Mouse (Mus musculus) lung, embryonic 16.5 days (tissue): ENCODE results near the gene Nsun3. TPM values are rescaled to one million over a fixed set of nuclear protein-coding genes. Genes with fewer than 3 reads are reported as not detected.

ENCODE experiments used
- ATAC-seq: fragments of 200-750 bp; cut with Nextera tagmentation; 2 replicates; pipeline ENCODE4 v1.8.0; 2017; ENCODE audit warnings: low read depth, mild to moderate bottlenecking, moderate library complexity
- H3K27ac ChIP-seq: fragments of 300-500 bp; sonication (generic); 2 replicates; pipeline ENCODE4 v1.5.1; 2014; ENCODE audit warnings: mild to moderate bottlenecking, control low read depth, low read length
- H3K27me3 ChIP-seq: fragments of 300-500 bp; sonication (generic); 2 replicates; pipeline ENCODE4 v1.6.1; 2014; ENCODE audit warnings: low read depth, low read length, mixed read lengths; ENCODE audit not compliant: control insufficient read depth, insufficient read depth
- H3K36me3 ChIP-seq: fragments of 300-500 bp; sonication (generic); 2 replicates; pipeline ENCODE4 v1.6.1; 2014; ENCODE audit warnings: low read length; ENCODE audit not compliant: control insufficient read depth, insufficient read depth
- H3K4me1 ChIP-seq: fragments of 300-500 bp; sonication (generic); replicated peaks from 2 replicates; pipeline ENCODE4 v1.6.1; 2014; ENCODE audit warnings: low read length, mixed read lengths; ENCODE audit not compliant: control insufficient read depth, insufficient read depth
- H3K4me2 ChIP-seq: fragments of 300-500 bp; sonication (generic); 2 replicates; pipeline ENCODE4 v1.6.1; 2014; ENCODE audit warnings: low read depth, low read length, control low read depth
- H3K4me3 ChIP-seq: fragments of 300-500 bp; sonication (generic); 2 replicates; pipeline ENCODE4 v1.5.1; 2014; ENCODE audit warnings: mild to moderate bottlenecking, low read length, control low read depth
- H3K9ac ChIP-seq: fragments of 300-500 bp; sonication (generic); 2 replicates; pipeline ENCODE4 v1.6.1; 2014; ENCODE audit warnings: low read length, control low read depth
- H3K9me3 ChIP-seq: fragments of 300-500 bp; sonication (generic); 2 replicates; pipeline ENCODE4 v1.6.1; 2016; ENCODE audit warnings: low read length; ENCODE audit not compliant: control insufficient read depth
- WGBS: fragments of 180-500 bp; shearing (Covaris S2); extraction: QIAGEN DNeasy Blood & Tissue Kit; methylation state at CpG from one replicate; pipeline ENCODE4 v1.1.7; 2014; 5-methylcytosine and 5-hydroxymethylcytosine counted together
- polyA plus RNA-seq: library from polyadenylated mRNA; unstranded; fragments of >200 nt; fragmentation: Nextera tagmentation; extraction: Ambion mirVana; gene quantifications from 2 replicates; pipeline ENCODE4 v1.2.1, GENCODE M21; 2015

The Nsun3 gene
- polyA plus RNA-seq, 1 experiment from 2014 or later: 10.4 TPM

GRCm38 (mm10) chr16:62776034-62776433 is 10.6 kb downstream of the Nsun3 start:
- no peak overlapping the region for H3K4me3 ChIP-seq
- ATAC-seq: no peak
- no peaks in the 10 kb centered on the region for H3K27me3 ChIP-seq
- no peaks in the 10 kb centered on the region for H3K9me3 ChIP-seq
- H3K36me3 ChIP-seq: no peaks in the 10 kb centered on the region
- no peaks in the 10 kb centered on the region for H3K4me1 ChIP-seq
- no peak overlapping the region for H3K27ac ChIP-seq
- H3K9ac ChIP-seq: no peak overlapping the region
- 76% methylated on average over 11 of the region's 11 CpGs for WGBS
- no peak overlapping the region for H3K4me2 ChIP-seq

DNA sequence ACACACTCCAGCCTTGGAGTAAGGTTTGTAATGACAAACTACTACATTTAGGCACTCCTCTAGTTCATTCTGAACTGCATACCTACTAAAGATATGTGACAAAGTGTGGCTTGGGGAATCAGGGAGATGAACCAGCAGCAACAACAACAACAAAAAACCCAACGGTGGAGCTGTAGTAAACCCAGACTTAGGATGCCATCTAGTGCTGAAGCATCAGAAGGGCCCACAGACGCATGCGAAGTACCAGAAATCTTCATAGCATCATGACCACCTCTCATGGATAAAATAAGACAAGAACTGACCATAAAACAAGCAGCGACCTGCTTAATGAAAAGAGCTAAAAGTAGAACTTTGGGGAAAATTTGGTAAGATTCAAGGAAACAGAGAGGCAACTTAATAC is 13.2 kb downstream of the Nsun3 start:
- Histone ChIP-seq H3K27me3 (no peaks in the 10 kb centered on the region), H3K4me2 (no peak overlapping the region), H3K4me1 (no peaks in the 10 kb centered on the region), H3K9ac (no peak overlapping the region), H3K9me3 (no peaks in the 10 kb centered on the region), H3K36me3 (no peaks in the 10 kb centered on the region), H3K4me3 (no peak overlapping the region), H3K27ac (no peak overlapping the region)
- ATAC-seq: no peak
- WGBS: 75% methylated on average over 4 of the region's 4 CpGs

GRCm38 (mm10) chr16:62758340-62758739 is 28.3 kb downstream of the Nsun3 start:
- WGBS: 88% methylated on average over 2 of the region's 2 CpGs
- Histone ChIP-seq H3K4me1 (no peaks in the 10 kb centered on the region; the same call in 1 of the 2 replicates), H3K4me3 (no peak overlapping the region), H3K27ac (no peak overlapping the region), H3K4me2 (no peak overlapping the region), H3K36me3 (peaks cover 5% of the 10 kb centered on the region; the same call in 1 of the 2 replicates), H3K27me3 (no peaks in the 10 kb centered on the region), H3K9me3 (peaks cover 3% of the 10 kb centered on the region; the same call in 1 of the 2 replicates), H3K9ac (no peak overlapping the region)
- ATAC-seq: no peak

- no peak overlapping the region for H3K27ac ChIP-seq
- H3K4me2 ChIP-seq: no peak overlapping the region
Observed at GRCm38 (mm10) chr16:62755307-62755706, 31.3 kb downstream of the Nsun3 start.

DNA sequence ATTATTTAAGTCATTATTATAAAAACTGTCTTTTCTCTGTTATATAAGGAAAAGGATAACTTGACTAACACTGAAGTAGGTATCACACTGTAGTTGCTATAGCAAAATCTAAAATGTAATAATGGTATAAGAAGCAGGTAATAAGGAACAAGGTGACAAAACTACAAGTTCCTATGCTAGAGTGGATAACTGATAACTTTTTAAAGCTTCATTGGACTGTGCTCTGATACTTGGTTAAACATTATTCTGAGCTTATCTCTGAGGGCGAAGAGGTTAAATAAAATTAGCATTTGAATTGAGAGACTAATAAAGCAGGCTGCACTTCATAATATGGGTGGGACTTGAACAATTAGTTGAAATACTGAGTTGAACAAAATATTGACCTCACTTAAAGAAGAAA is 33.0 kb downstream of the Nsun3 start:
- 82% methylated on average over 1 of the region's 1 CpGs for WGBS
- H3K27ac ChIP-seq: no peak overlapping the region
- H3K4me1 ChIP-seq: no peaks in the 10 kb centered on the region; the same call in 1 of the 2 replicates
- no peak overlapping the region for H3K4me2 ChIP-seq
- peaks cover 3% of the 10 kb centered on the region; the same call in 1 of the 2 replicates for H3K9me3 ChIP-seq
- H3K27me3 ChIP-seq: no peaks in the 10 kb centered on the region
- H3K36me3 ChIP-seq: peaks cover 3% of the 10 kb centered on the region; the same call in 1 of the 2 replicates
- H3K9ac ChIP-seq: no peak overlapping the region
- no peak for ATAC-seq
- H3K4me3 ChIP-seq: no peak overlapping the region

More at GRCm38 (mm10) chr16:62755307-62755706, 31.3 kb downstream of the Nsun3 start:
- WGBS: 62% methylated on average over 6 of the region's 6 CpGs
- H3K4me3 ChIP-seq: no peak overlapping the region
- H3K27me3 ChIP-seq: no peaks in the 10 kb centered on the region
- peak; percentile 85 for ATAC-seq
- peaks cover 3% of the 10 kb centered on the region; the same call in 1 of the 2 replicates for H3K9me3 ChIP-seq
- no peaks in the 10 kb centered on the region; the same call in 1 of the 2 replicates for H3K4me1 ChIP-seq
- peaks cover 5% of the 10 kb centered on the region; the same call in 1 of the 2 replicates for H3K36me3 ChIP-seq
- no peak overlapping the region for H3K9ac ChIP-seq

- WGBS: 87% methylated on average over 4 of the region's 4 CpGs
- no peaks in the 10 kb centered on the region for H3K27me3 ChIP-seq
- no peak overlapping the region for H3K27ac ChIP-seq
- no peak for ATAC-seq
- H3K4me1 ChIP-seq: no peaks in the 10 kb centered on the region; the same call in 1 of the 2 replicates
- no peak overlapping the region for H3K4me3 ChIP-seq
- no peak overlapping the region for H3K9ac ChIP-seq
- H3K4me2 ChIP-seq: no peak overlapping the region
- no peaks in the 10 kb centered on the region for H3K9me3 ChIP-seq
- H3K36me3 ChIP-seq: no peaks in the 10 kb centered on the region
Observed at GRCm38 (mm10) chr16:62753079-62753478, 33.5 kb downstream of the Nsun3 start.

GRCm38 (mm10) chr16:62745875-62746274 is 40.7 kb downstream of the Nsun3 start:
- no peak overlapping the region for H3K27ac ChIP-seq
- ATAC-seq: no peak
- H3K9ac ChIP-seq: no peak overlapping the region
- H3K27me3 ChIP-seq: no peaks in the 10 kb centered on the region
- H3K4me1 ChIP-seq: no peaks in the 10 kb centered on the region
- no peaks in the 10 kb centered on the region for H3K9me3 ChIP-seq
- 53% methylated on average over 2 of the region's 2 CpGs for WGBS
- no peaks in the 10 kb centered on the region for H3K36me3 ChIP-seq
- H3K4me2 ChIP-seq: no peak overlapping the region
- no peak overlapping the region for H3K4me3 ChIP-seq

DNA sequence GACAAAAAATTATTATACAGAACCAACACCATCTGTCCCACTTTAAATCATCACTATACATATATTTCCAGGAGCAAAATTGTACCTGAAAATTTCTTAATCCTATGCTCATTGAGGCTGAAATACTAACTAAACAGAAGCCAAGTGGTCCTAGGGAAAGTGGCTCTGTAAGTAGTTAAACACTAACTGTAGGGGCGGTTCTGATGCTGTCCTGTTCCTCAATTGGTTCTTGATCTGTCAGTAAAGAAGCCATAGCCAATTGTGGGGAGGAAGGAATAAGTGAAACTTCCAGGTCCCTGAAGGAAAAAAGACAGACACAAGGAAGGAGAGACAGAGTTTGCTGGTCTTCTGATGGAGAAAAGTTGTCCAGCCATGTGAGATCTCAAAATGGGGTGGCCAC is 52.3 kb downstream of the Nsun3 start:
- Histone ChIP-seq H3K27ac (no peak overlapping the region), H3K9ac (no peak overlapping the region), H3K4me1 (no peaks in the 10 kb centered on the region), H3K4me3 (no peak overlapping the region), H3K9me3 (no peaks in the 10 kb centered on the region), H3K4me2 (no peak overlapping the region; the same call in 1 of the 2 replicates), H3K36me3 (no peaks in the 10 kb centered on the region), H3K27me3 (no peaks in the 10 kb centered on the region)
- WGBS: 70% methylated on average over 1 of the region's 1 CpGs
- ATAC-seq: no peak

DNA sequence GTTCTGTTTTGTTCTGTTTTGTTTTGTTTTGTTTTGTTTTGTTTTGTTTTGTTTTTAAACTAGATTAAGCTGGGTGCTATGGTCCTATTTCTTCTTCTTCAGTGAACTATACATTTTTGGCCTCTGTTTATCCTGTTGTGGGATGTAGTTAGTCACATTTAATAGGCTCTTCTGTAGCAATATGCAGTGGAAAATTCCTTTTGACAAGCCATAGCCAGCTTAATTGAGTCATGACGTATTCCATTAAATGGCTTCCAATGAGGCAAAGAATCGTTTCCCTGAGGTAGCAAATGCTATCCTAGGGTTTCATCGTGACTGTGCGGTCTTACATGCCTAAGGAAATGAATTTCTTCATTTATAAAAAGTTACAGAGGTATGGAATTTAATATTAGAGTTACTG is 56.3 kb downstream of the Nsun3 start:
- Histone ChIP-seq H3K36me3 (no peaks in the 10 kb centered on the region), H3K9me3 (no peaks in the 10 kb centered on the region), H3K27me3 (no peaks in the 10 kb centered on the region), H3K4me2 (no peak overlapping the region), H3K4me3 (no peak overlapping the region), H3K9ac (no peak overlapping the region), H3K4me1 (no peaks in the 10 kb centered on the region), H3K27ac (no peak overlapping the region)
- 84% methylated on average over 4 of the region's 4 CpGs for WGBS
- ATAC-seq: no peak

DNA sequence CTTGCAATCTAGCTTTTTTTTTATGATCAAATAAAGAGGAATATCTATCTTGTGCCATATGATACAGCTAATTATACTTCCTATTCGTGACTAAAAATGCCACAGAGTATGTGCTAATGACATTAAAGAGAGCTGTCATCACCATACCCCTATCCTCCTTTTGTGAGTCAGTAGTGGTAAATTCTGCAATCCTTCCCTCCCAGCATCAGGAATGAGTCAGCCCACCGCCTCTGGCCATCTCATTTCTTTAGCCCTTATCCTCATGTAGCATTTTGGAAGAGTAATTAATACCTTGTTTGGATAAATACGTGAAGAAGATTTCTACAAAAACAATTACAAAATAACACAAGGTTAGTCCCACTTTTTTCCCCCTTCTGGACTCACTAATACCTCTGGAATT is 56.8 kb downstream of the Nsun3 start:
- WGBS: 65% methylated on average over 3 of the region's 3 CpGs
- H3K9ac ChIP-seq: no peak overlapping the region
- no peak overlapping the region for H3K27ac ChIP-seq
- H3K27me3 ChIP-seq: no peaks in the 10 kb centered on the region
- H3K36me3 ChIP-seq: no peaks in the 10 kb centered on the region
- no peaks in the 10 kb centered on the region for H3K4me1 ChIP-seq
- no peak overlapping the region for H3K4me2 ChIP-seq
- ATAC-seq: no peak
- H3K4me3 ChIP-seq: no peak overlapping the region
- no peaks in the 10 kb centered on the region for H3K9me3 ChIP-seq
